Mouse (Mus musculus) thymus, adult 2 months (tissue): ENCODE results near the gene Atf7ip. TPM values are rescaled to one million over a fixed set of nuclear protein-coding genes. Genes with fewer than 3 reads are reported as not detected.

Source experiments
- DNase-seq: peaks from one replicate; pipeline ENCODE4 v3.0.0; 2021
- H3K27ac ChIP-seq: fragments of 200-500 bp; 2 replicates; pipeline ENCODE4 v1.5.1; 2012; ENCODE audit warnings: low read length, control low read depth; ENCODE audit not compliant: control insufficient read depth, insufficient read depth
- H3K27me3 ChIP-seq: fragments of 200-500 bp; 2 replicates; pipeline ENCODE4 v1.6.1; 2012; ENCODE audit warnings: mild to moderate bottlenecking, low read length, moderate library complexity, mixed read lengths; ENCODE audit not compliant: control insufficient read depth, insufficient read depth
- H3K36me3 ChIP-seq: fragments of 200-500 bp; 2 replicates; pipeline ENCODE4 v1.6.1; 2012; ENCODE audit warnings: mild to moderate bottlenecking, low read length, moderate library complexity; ENCODE audit not compliant: control insufficient read depth, insufficient read depth
- H3K4me1 ChIP-seq: fragments of 200-500 bp; replicated peaks from 2 replicates; pipeline ENCODE4 v1.6.1; 2012; ENCODE audit warnings: low read length; ENCODE audit not compliant: control insufficient read depth, insufficient read depth
- H3K4me3 ChIP-seq: fragments of 200-500 bp; 2 replicates; pipeline ENCODE4 v1.5.1; 2012; ENCODE audit warnings: mild to moderate bottlenecking, low read length, control low read depth, moderate library complexity; ENCODE audit not compliant: control insufficient read depth, insufficient read depth
- CTCF ChIP-seq: fragments of 200-500 bp; IDR thresholded peaks from 2 replicates; pipeline ENCODE4 v1.5.1; 2012; ENCODE audit warnings: mild to moderate bottlenecking, control low read depth, low read length, moderate library complexity, borderline replicate concordance; ENCODE audit not compliant: control insufficient read depth, poor library complexity, insufficient read depth; ENCODE audit errors: extremely low read depth
- POLR2A ChIP-seq: fragments of 200-500 bp; IDR thresholded peaks from 2 replicates; pipeline ENCODE4 v1.6.1; 2012; ENCODE audit warnings: mild to moderate bottlenecking, low read length, control low read depth, moderate library complexity; ENCODE audit not compliant: control insufficient read depth, poor library complexity, insufficient read depth; ENCODE audit errors: extremely low read depth
- WGBS: fragments of 180-500 bp; shearing (Covaris S2); methylation state at CpG from one replicate; pipeline ENCODE4 v1.1.7; 2018; 5-methylcytosine and 5-hydroxymethylcytosine counted together
- polyA plus RNA-seq: library from polyadenylated mRNA; depleted of rRNA; stranded (reverse); fragments of >200 nt; gene quantifications from 2 replicates; pipeline ENCODE4 v1.2.3, GENCODE M21; 2012

The Atf7ip gene
- polyA plus RNA-seq, 1 experiment: 65.1 TPM

GRCm38 (mm10) chr6:136633719-136634118, 127.8 kb downstream of the Atf7ip start:
- Histone ChIP-seq H3K27me3 (no peaks in the 10 kb centered on the region), H3K4me1 (no peaks in the 10 kb centered on the region), H3K4me3 (no peak overlapping the region), H3K27ac (no peak overlapping the region), H3K36me3 (no peaks in the 10 kb centered on the region)
- no peak for DNase-seq
- TF ChIP-seq POLR2A: no peak
- no peak for TF ChIP-seq CTCF
- 87% methylated on average over 6 of the region's 6 CpGs for WGBS

GRCm38 (mm10) chr6:136634982-136635381, 129.0 kb downstream of the Atf7ip start:
- no peak for TF ChIP-seq POLR2A
- no peak for TF ChIP-seq CTCF
- Histone ChIP-seq H3K4me1 (no peaks in the 10 kb centered on the region), H3K27ac (no peak overlapping the region), H3K4me3 (no peak overlapping the region), H3K27me3 (no peaks in the 10 kb centered on the region), H3K36me3 (no peaks in the 10 kb centered on the region)
- no peak for DNase-seq
- 60% methylated on average over 3 of the region's 3 CpGs for WGBS

GRCm38 (mm10) chr6:136644171-136644570, 138.2 kb downstream of the Atf7ip start:
- 98% methylated on average over 2 of the region's 2 CpGs for WGBS
- TF ChIP-seq CTCF (no peak), POLR2A (no peak)
- DNase-seq: peak; percentile 5
- H3K4me3 ChIP-seq: no peak overlapping the region
- no peak overlapping the region for H3K27ac ChIP-seq
- H3K27me3 ChIP-seq: no peaks in the 10 kb centered on the region
- H3K36me3 ChIP-seq: no peaks in the 10 kb centered on the region
- H3K4me1 ChIP-seq: no peaks in the 10 kb centered on the region

- H3K27ac ChIP-seq: no peak overlapping the region
- 92% methylated on average over 9 of the region's 9 CpGs for whole genome bisulfite sequencing
- DNase-seq: no peak
- no peaks in the 10 kb centered on the region for H3K4me1 ChIP-seq
- TF ChIP-seq CTCF (no peak), POLR2A (no peak)
- H3K4me3 ChIP-seq: no peak overlapping the region
- H3K27me3 ChIP-seq: no peaks in the 10 kb centered on the region
- H3K36me3 ChIP-seq: no peaks in the 10 kb centered on the region
These were observed 139.8 kb downstream of the Atf7ip start for GRCm38 (mm10) chr6:136645754-136646153.

GRCm38 (mm10) chr6:136646207-136646606, 140.2 kb downstream of the Atf7ip start:
- no peak overlapping the region for H3K27ac ChIP-seq
- H3K36me3 ChIP-seq: no peaks in the 10 kb centered on the region
- no peak overlapping the region for H3K4me3 ChIP-seq
- no peak for DNase-seq
- WGBS: 90% methylated on average over 6 of the region's 6 CpGs
- H3K4me1 ChIP-seq: no peaks in the 10 kb centered on the region
- H3K27me3 ChIP-seq: no peaks in the 10 kb centered on the region
- no peak for TF ChIP-seq POLR2A
- TF ChIP-seq CTCF: no peak

GRCm38 (mm10) chr6:136647455-136647861, 141.5 kb downstream of the Atf7ip start:
- Histone ChIP-seq H3K27ac (no peak overlapping the region), H3K4me1 (no peaks in the 10 kb centered on the region), H3K4me3 (no peak overlapping the region), H3K36me3 (no peaks in the 10 kb centered on the region), H3K27me3 (no peaks in the 10 kb centered on the region; the same call in 1 of the 2 replicates)
- DNase-seq: no peak
- 92% methylated on average over 10 of the region's 10 CpGs for whole genome bisulfite sequencing
- TF ChIP-seq POLR2A: no peak
- no peak for TF ChIP-seq CTCF

- Histone ChIP-seq H3K4me3 (no peak overlapping the region), H3K27ac (no peak overlapping the region), H3K36me3 (no peaks in the 10 kb centered on the region), H3K27me3 (no peaks in the 10 kb centered on the region; the same call in 1 of the 2 replicates), H3K4me1 (no peaks in the 10 kb centered on the region)
- no peak for TF ChIP-seq CTCF
- TF ChIP-seq POLR2A: no peak
- no peak for DNase-seq
- 94% methylated on average over 8 of the region's 8 CpGs for WGBS
These were observed 144.7 kb downstream of the Atf7ip start for GRCm38 (mm10) chr6:136650664-136651063.
